Mouse (Mus musculus) MEL (cell line): ENCODE measurements at regions not wholly inside any gene's neighbourhood (a gene's known extent, or its start where the extent isn't known, plus 50 kb on each side); places are given as distances from the start of the nearest gene placed in this dataset.

Experiments
- DNase-seq: peaks from one replicate; pipeline ENCODE4 v3.0.0; 2011; ENCODE audit warnings: low read depth, low spot score
- H3K27ac ChIP-seq: 2 replicates; pipeline ENCODE4 v1.5.1; 2012; ENCODE audit warnings: low read depth, mild to moderate bottlenecking, control low read depth, low read length, moderate library complexity; ENCODE audit not compliant: control insufficient read depth
- H3K27me3 ChIP-seq, 2 experiments: fragments of 150-350 bp in 1 of 2; sonication (generic) in 1 of 2; 2 replicates each; pipeline ENCODE4 v1.6.1; 2012; ENCODE audit warnings: low read length in 2 of 2, mild to moderate bottlenecking in 2 of 2, improper control_type of control experiment in 1 of 2, moderate library complexity in 1 of 2; ENCODE audit not compliant: insufficient read depth in 2 of 2, control insufficient read depth in 1 of 2
- H3K36me3 ChIP-seq, 2 experiments: 2 replicates each; pipeline ENCODE4 v1.6.1; 2012 to 2014; ENCODE audit warnings: low read length in 2 of 2, improper control_type of control experiment in 1 of 2, inconsistent platforms in 1 of 2, mild to moderate bottlenecking in 1 of 2; ENCODE audit not compliant: insufficient read depth in 2 of 2, control insufficient read depth in 1 of 2
- H3K4me1 ChIP-seq, 2 experiments: fragments of 150-350 bp in 1 of 2; sonication (generic) in 1 of 2; 2 replicates each; pipeline ENCODE4 v1.6.1; 2012; ENCODE audit warnings: low read length in 2 of 2, improper control_type of control experiment in 1 of 2, mild to moderate bottlenecking in 1 of 2; ENCODE audit not compliant: insufficient read depth in 2 of 2, control insufficient read depth in 1 of 2
- H3K4me3 ChIP-seq, 2 experiments: fragments of 150-350 bp in 1 of 2; sonication (generic) in 1 of 2; 2 replicates each; pipeline ENCODE4 v1.5.1; 2012; ENCODE audit warnings: low read depth in 2 of 2, low read length in 2 of 2, mild to moderate bottlenecking in 2 of 2, moderate library complexity in 2 of 2, control low read depth in 1 of 2, improper control_type of control experiment in 1 of 2; ENCODE audit not compliant: control insufficient read depth in 1 of 2, insufficient read depth in 1 of 2
- H3K79me2 ChIP-seq: 2 replicates; pipeline ENCODE4 v1.6.1; 2012; ENCODE audit warnings: mild to moderate bottlenecking, low read length, moderate library complexity; ENCODE audit not compliant: control insufficient read depth, poor library complexity, insufficient read depth
- H3K9ac ChIP-seq: 2 replicates; pipeline ENCODE4 v1.6.1; 2012; ENCODE audit warnings: low read depth, mild to moderate bottlenecking, control low read depth, low read length, moderate library complexity; ENCODE audit not compliant: control insufficient read depth, poor library complexity, severe bottlenecking
- H3K9me3 ChIP-seq: fragments of 150-350 bp; sonication (generic); replicated peaks from 2 replicates; pipeline ENCODE4 v1.6.1; 2012; ENCODE audit warnings: mild to moderate bottlenecking, low read length, improper control_type of control experiment, moderate library complexity; ENCODE audit not compliant: insufficient read depth
- CHD1 ChIP-seq: IDR thresholded peaks from 2 replicates; pipeline ENCODE4 v1.6.1; 2012; ENCODE audit warnings: low read depth, mild to moderate bottlenecking, inconsistent platforms, low read length, improper control_type of control experiment
- CHD2 ChIP-seq: IDR thresholded peaks from 2 replicates; pipeline ENCODE4 v1.6.1; 2011; ENCODE audit warnings: low read length, improper control_type of control experiment
- E2F4 ChIP-seq: IDR thresholded peaks from 2 replicates; pipeline ENCODE4 v1.6.1; 2011; ENCODE audit warnings: low read depth, low read length, improper control_type of control experiment, borderline replicate concordance
- ELF1 ChIP-seq: IDR thresholded peaks from 2 replicates; pipeline ENCODE4 v1.6.1; 2014; ENCODE audit warnings: low read depth, mild to moderate bottlenecking, inconsistent platforms, low read length, improper control_type of control experiment, moderate library complexity
- ETS1 ChIP-seq: IDR thresholded peaks from 2 replicates; pipeline ENCODE4 v1.6.1; 2012; ENCODE audit warnings: low read depth, mild to moderate bottlenecking, inconsistent platforms, low read length, improper control_type of control experiment, moderate library complexity
- GATA1 ChIP-seq: IDR thresholded peaks from 2 replicates; pipeline ENCODE4 v1.6.1; 2011; ENCODE audit warnings: low read depth, low read length, improper control_type of control experiment
- HCFC1 ChIP-seq: IDR thresholded peaks from 2 replicates; pipeline ENCODE4 v1.6.1; 2012; ENCODE audit warnings: low read depth, mild to moderate bottlenecking, inconsistent platforms, low read length, improper control_type of control experiment, moderate library complexity
- JUND ChIP-seq: IDR thresholded peaks from 2 replicates; pipeline ENCODE4 v1.6.1; 2011; ENCODE audit warnings: low read depth, mild to moderate bottlenecking, improper control_type of control experiment, low read length
- MAFK ChIP-seq: IDR thresholded peaks from 2 replicates; pipeline ENCODE4 v1.6.1; 2011; ENCODE audit warnings: low read depth, mild to moderate bottlenecking, low read length, improper control_type of control experiment, borderline replicate concordance
- MAZ ChIP-seq: IDR thresholded peaks from 2 replicates; pipeline ENCODE4 v1.6.1; 2012; ENCODE audit warnings: low read depth, mild to moderate bottlenecking, inconsistent platforms, low read length, improper control_type of control experiment
- MEF2A ChIP-seq: IDR thresholded peaks from 2 replicates; pipeline ENCODE4 v1.6.1; 2014; ENCODE audit warnings: low read depth, mild to moderate bottlenecking, inconsistent platforms, low read length, improper control_type of control experiment; ENCODE audit not compliant: poor library complexity, insufficient replicate concordance, severe bottlenecking; ENCODE audit errors: extremely low read depth
- MXI1 ChIP-seq: IDR thresholded peaks from 2 replicates; pipeline ENCODE4 v1.6.1; 2011; ENCODE audit warnings: mild to moderate bottlenecking, low read depth, low read length, improper control_type of control experiment
- MYB ChIP-seq: IDR thresholded peaks from 2 replicates; pipeline ENCODE4 v1.6.1; 2011; ENCODE audit warnings: mild to moderate bottlenecking, low read depth, low read length, improper control_type of control experiment
- MYC ChIP-seq: IDR thresholded peaks from 2 replicates; pipeline ENCODE4 v1.6.1; 2011; ENCODE audit warnings: low read depth, mild to moderate bottlenecking, low read length, improper control_type of control experiment, moderate library complexity
- NELFE ChIP-seq: IDR thresholded peaks from 2 replicates; pipeline ENCODE4 v1.6.1; 2011; ENCODE audit warnings: low read depth, low read length, improper control_type of control experiment
- NRF1 ChIP-seq: IDR thresholded peaks from 2 replicates; pipeline ENCODE4 v1.6.1; 2014; ENCODE audit warnings: low read depth, mild to moderate bottlenecking, inconsistent platforms, low read length, improper control_type of control experiment, moderate library complexity; ENCODE audit not compliant: poor library complexity, insufficient read depth, severe bottlenecking
- POLR2A ChIP-seq, 2 experiments: IDR thresholded peaks; 2 replicates each; pipeline ENCODE4 v1.6.1; 2011 to 2012; ENCODE audit warnings: low read length in 2 of 2, mild to moderate bottlenecking in 2 of 2, control low read depth in 1 of 2, improper control_type of control experiment in 1 of 2, low read depth in 1 of 2, moderate library complexity in 1 of 2; ENCODE audit not compliant: control insufficient read depth in 1 of 2, insufficient read depth in 1 of 2, poor library complexity in 1 of 2
- POLR2AphosphoS2 ChIP-seq: IDR thresholded peaks from 2 replicates; pipeline ENCODE4 v1.6.1; 2011; ENCODE audit warnings: low read length, improper control_type of control experiment
- POLR2AphosphoS5 ChIP-seq: IDR thresholded peaks from 2 replicates; pipeline ENCODE4 v1.6.1; 2012; ENCODE audit warnings: low read depth, borderline replicate concordance, mild to moderate bottlenecking, inconsistent platforms, low read length, moderate library complexity, mixed read lengths
- RAD21 ChIP-seq: IDR thresholded peaks from 2 replicates; pipeline ENCODE4 v1.6.1; 2011; ENCODE audit warnings: mild to moderate bottlenecking, low read depth, low read length, improper control_type of control experiment
- RCOR1 ChIP-seq: IDR thresholded peaks from 2 replicates; pipeline ENCODE4 v1.6.1; 2012; ENCODE audit warnings: low read depth, mild to moderate bottlenecking, inconsistent platforms, low read length, improper control_type of control experiment
- SIN3A ChIP-seq: IDR thresholded peaks from 2 replicates; pipeline ENCODE4 v1.6.1; 2012; ENCODE audit warnings: low read length, improper control_type of control experiment, inconsistent platforms
- SMC3 ChIP-seq: IDR thresholded peaks from 2 replicates; pipeline ENCODE4 v1.6.1; 2011; ENCODE audit warnings: low read depth, low read length, improper control_type of control experiment
- TCF12 ChIP-seq: IDR thresholded peaks from 2 replicates; pipeline ENCODE4 v1.6.1; 2014; ENCODE audit warnings: low read depth, mild to moderate bottlenecking, inconsistent platforms, low read length, improper control_type of control experiment, moderate library complexity
- ZC3H11A ChIP-seq: IDR thresholded peaks from 2 replicates; pipeline ENCODE4 v1.6.1; 2012; ENCODE audit warnings: low read depth, mild to moderate bottlenecking, inconsistent platforms, low read length, improper control_type of control experiment
- ZKSCAN1 ChIP-seq: IDR thresholded peaks from 2 replicates; pipeline ENCODE4 v1.6.1; 2012; ENCODE audit warnings: low read depth, mild to moderate bottlenecking, inconsistent platforms, low read length, improper control_type of control experiment, moderate library complexity
- ZNF384 ChIP-seq: IDR thresholded peaks from 2 replicates; pipeline ENCODE4 v1.6.1; 2012; ENCODE audit warnings: low read depth, mild to moderate bottlenecking, inconsistent platforms, low read length, improper control_type of control experiment

DNA sequence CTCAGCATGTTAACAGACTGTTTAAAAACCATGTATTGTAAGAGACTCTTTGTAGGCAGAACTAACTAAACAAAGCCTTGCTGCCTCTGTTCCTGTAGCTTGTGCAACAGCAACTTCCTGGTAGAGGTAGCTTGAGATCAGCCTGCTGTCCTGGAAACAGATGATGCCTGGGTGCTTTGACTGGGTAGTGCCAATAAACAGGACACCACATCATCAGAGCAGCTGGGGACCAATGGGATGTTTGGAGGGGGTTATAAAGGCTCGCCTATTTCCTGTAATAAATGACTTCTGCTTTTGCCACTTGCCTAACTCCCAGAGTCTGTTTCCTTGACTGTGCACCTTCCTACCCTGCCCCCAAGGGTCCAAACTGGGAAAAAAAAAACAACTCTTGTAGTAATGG, 707.2 kb downstream of the D3Ertd751e start:
- Histone ChIP-seq H3K9me3 (no peaks in the 10 kb centered on the region), H3K9ac (no peak overlapping the region), H3K79me2 (no peaks in the 10 kb centered on the region), H3K4me1 (no peaks in the 10 kb centered on the region), H3K27me3 (no peaks in the 10 kb centered on the region), H3K36me3 (no peaks in the 10 kb centered on the region), H3K4me3 (no peak overlapping the region), H3K27ac (no peak overlapping the region)
- peak; percentile 3 for DNase-seq
- TF ChIP-seq ZNF384 (no peak), MAFK (no peak), JUND (no peak), MYC (no peak), CHD1 (no peak), ETS1 (no peak), RCOR1 (no peak), ELF1 (no peak), MEF2A (no peak), MAZ (no peak), MXI1 (no peak), MYB (no peak), RAD21 (no peak), CHD2 (no peak), NELFE (no peak), POLR2AphosphoS2 (no peak), POLR2A (IDR thresholded peaks at IDR 0.05; ENCODE audit: control insufficient read depth in 1 of 2, insufficient read depth in 1 of 2, low read depth in 1 of 2, low read length in 2 of 2, poor library complexity in 1 of 2) (no peak), NRF1 (no peak)

DNA sequence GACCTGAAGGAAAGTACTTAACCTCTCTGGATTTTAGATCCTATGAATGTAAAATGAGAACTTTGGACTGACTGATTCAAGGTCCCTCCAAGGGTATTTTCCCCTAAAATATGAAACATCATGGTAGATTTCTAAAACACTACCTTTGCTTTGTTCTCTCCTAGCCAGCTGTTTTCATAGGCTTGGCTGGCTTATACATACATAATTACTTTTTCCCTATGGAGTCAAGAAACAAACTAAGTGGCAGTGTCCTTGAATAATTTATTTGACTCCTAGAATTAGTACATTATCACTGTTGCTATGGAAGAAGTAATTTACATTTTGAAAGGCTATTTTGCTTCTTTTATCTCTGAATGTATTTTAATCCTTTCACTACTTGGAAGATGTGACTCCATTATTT, 721.9 kb downstream of the D3Ertd751e start:
- H3K36me3 ChIP-seq: no peaks in the 10 kb centered on the region
- no peak for TF ChIP-seq ZNF384
- no peak for TF ChIP-seq HCFC1
- TF ChIP-seq SMC3: no peak
- TF ChIP-seq CHD2: no peak
- no peak for TF ChIP-seq POLR2AphosphoS2
- no peak for TF ChIP-seq SIN3A
- no peak for TF ChIP-seq ZKSCAN1
- no peak for TF ChIP-seq E2F4
- no peak for TF ChIP-seq POLR2AphosphoS5
- no peak for TF ChIP-seq GATA1
- no peak for TF ChIP-seq MAFK
- no peak for TF ChIP-seq MXI1
- no peak for TF ChIP-seq NELFE
- no peak for TF ChIP-seq TCF12
- TF ChIP-seq ZC3H11A: no peak

More for the DNA sequence above, 721.9 kb downstream of the D3Ertd751e start:
- no peak overlapping the region for H3K9ac ChIP-seq
- H3K79me2 ChIP-seq: no peaks in the 10 kb centered on the region
- DNase-seq: no peak
- H3K9me3 ChIP-seq: no peaks in the 10 kb centered on the region
- H3K4me3 ChIP-seq: no peak overlapping the region
- no peaks in the 10 kb centered on the region for H3K4me1 ChIP-seq
- no peak overlapping the region for H3K27ac ChIP-seq
- no peaks in the 10 kb centered on the region for H3K27me3 ChIP-seq
